Mouse (Mus musculus): ENCODE data around the gene Srrt. TPM values are rescaled to one million over a fixed set of nuclear protein-coding genes. Genes with fewer than 3 reads are reported as not detected.

Srrt gene
- polyA plus RNA-seq, 1 experiment from 2014 or later: 169 TPM

GRCm38 (mm10) chr5:137290677-137291076 is 16.8 kb downstream of the Srrt start:
- H3K4me2 ChIP-seq: peak overlapping the region; percentile 99
- peak; percentile 40 for ATAC-seq (replicated peaks; ENCODE audit: low FRiP score)
- peak overlapping the region; percentile 100 for H3K27ac ChIP-seq (ENCODE audit: low read depth, low read length)
- DNase-seq (ENCODE audit: low spot score): peak; percentile 66
- peak overlapping the region; percentile 80 for H3K9ac ChIP-seq (ENCODE audit: low read depth, low read length)
- peaks cover 11% of the 10 kb centered on the region; the same call in 1 of the 2 replicates for H3K36me3 ChIP-seq (ENCODE audit: control insufficient read depth, insufficient read depth, low read length)
- 22% methylated on average over 15 of the region's 15 CpGs for WGBS
- peaks cover 57% of the 10 kb centered on the region for H3K4me1 ChIP-seq (replicated peaks; ENCODE audit: control insufficient read depth, insufficient read depth, low read length)
- H3K4me3 ChIP-seq (ENCODE audit: low read depth, low read length): peak overlapping the region; percentile 68
- H3K27me3 ChIP-seq (replicated peaks; ENCODE audit: control insufficient read depth, insufficient read depth, low read length): peaks cover 31% of the 10 kb centered on the region
- H3K9me3 ChIP-seq (ENCODE audit: control insufficient read depth, low read length): no peaks in the 10 kb centered on the region

- DNase-seq (ENCODE audit: low spot score): peak; percentile 82
- peak overlapping the region; percentile 99 for H3K4me2 ChIP-seq
- ATAC-seq (replicated peaks; ENCODE audit: low FRiP score): peak; percentile 75
- peaks cover 50% of the 10 kb centered on the region for H3K4me1 ChIP-seq (replicated peaks; ENCODE audit: control insufficient read depth, insufficient read depth, low read length)
- no peaks in the 10 kb centered on the region for H3K9me3 ChIP-seq (ENCODE audit: control insufficient read depth, low read length)
- H3K36me3 ChIP-seq (ENCODE audit: control insufficient read depth, insufficient read depth, low read length): 0 out of 2 replicates have a peak, but pooled peaks cover 2% of the 10 kb centered on the region
- H3K27me3 ChIP-seq (replicated peaks; ENCODE audit: control insufficient read depth, insufficient read depth, low read length): peaks cover 31% of the 10 kb centered on the region
- H3K27ac ChIP-seq (ENCODE audit: low read depth, low read length): peak overlapping the region; percentile 100
- peak overlapping the region; percentile 68 for H3K4me3 ChIP-seq (ENCODE audit: low read depth, low read length)
- peak overlapping the region; percentile 87 for H3K9ac ChIP-seq (ENCODE audit: low read depth, low read length)
- 33% methylated on average over 13 of the region's 13 CpGs for WGBS
Measured at GRCm38 (mm10) chr5:137289591-137290365, 17.7 kb downstream of the Srrt start.

- 3% methylated on average over 24 of the region's 25 CpGs for WGBS
- peak overlapping the region; percentile 68 for H3K4me3 ChIP-seq (ENCODE audit: low read depth, low read length)
- peak overlapping the region; percentile 99 for H3K4me2 ChIP-seq
- H3K9ac ChIP-seq (ENCODE audit: low read depth, low read length): peak overlapping the region; percentile 87
- peaks cover 31% of the 10 kb centered on the region for H3K27me3 ChIP-seq (replicated peaks; ENCODE audit: control insufficient read depth, insufficient read depth, low read length)
- H3K4me1 ChIP-seq (replicated peaks; ENCODE audit: control insufficient read depth, insufficient read depth, low read length): peaks cover 47% of the 10 kb centered on the region
- 0 out of 2 replicates have a peak, but pooled peaks cover 2% of the 10 kb centered on the region for H3K36me3 ChIP-seq (ENCODE audit: control insufficient read depth, insufficient read depth, low read length)
- DNase-seq (ENCODE audit: low spot score): peak; percentile 71
- H3K27ac ChIP-seq (ENCODE audit: low read depth, low read length): peak overlapping the region; percentile 100
- ATAC-seq (replicated peaks; ENCODE audit: low FRiP score): peak; percentile 13
- H3K9me3 ChIP-seq (ENCODE audit: control insufficient read depth, low read length): no peaks in the 10 kb centered on the region
Measured at GRCm38 (mm10) chr5:137288999-137289470, 18.4 kb downstream of the Srrt start.

- Histone ChIP-seq H3K27me3 (replicated peaks; ENCODE audit: control insufficient read depth, insufficient read depth, low read length) (peaks cover 31% of the 10 kb centered on the region), H3K4me2 (peak overlapping the region; percentile 99), H3K4me3 (ENCODE audit: low read depth, low read length) (peak overlapping the region; percentile 68), H3K36me3 (ENCODE audit: control insufficient read depth, insufficient read depth, low read length) (0 out of 2 replicates have a peak, but pooled peaks cover 2% of the 10 kb centered on the region), H3K9me3 (ENCODE audit: control insufficient read depth, low read length) (no peaks in the 10 kb centered on the region), H3K9ac (ENCODE audit: low read depth, low read length) (peak overlapping the region; percentile 87), H3K27ac (ENCODE audit: low read depth, low read length) (peak overlapping the region; percentile 100), H3K4me1 (replicated peaks; ENCODE audit: control insufficient read depth, insufficient read depth, low read length) (peaks cover 47% of the 10 kb centered on the region)
- peak; percentile 62 for DNase-seq (ENCODE audit: low spot score)
- WGBS: under 1% methylated on average over 57 of the region's 65 CpGs
- no peak for ATAC-seq (replicated peaks; ENCODE audit: low FRiP score)
Measured at GRCm38 (mm10) chr5:137287953-137288743, 19.3 kb downstream of the Srrt start.

GRCm38 (mm10) chr5:137287032-137287952 is 20.2 kb downstream of the Srrt start, which contains the start of gene Ache:
TSS of gene Ache (plus strand) at chr5:137287519.
- no peak for ATAC-seq (replicated peaks; ENCODE audit: low FRiP score)
- peak; percentile 65 for DNase-seq (ENCODE audit: low spot score)
- peaks cover 31% of the 10 kb centered on the region for H3K27me3 ChIP-seq (replicated peaks; ENCODE audit: control insufficient read depth, insufficient read depth, low read length)

GRCm38 (mm10) chr5:137286655-137287031 is 20.8 kb downstream of the Srrt start:
- DNase-seq (ENCODE audit: low spot score): peak; percentile 80
- WGBS: under 1% methylated on average over 16 of the region's 16 CpGs
- Histone ChIP-seq H3K27ac (ENCODE audit: low read depth, low read length) (no peak overlapping the region), H3K4me1 (replicated peaks; ENCODE audit: control insufficient read depth, insufficient read depth, low read length) (peaks cover 32% of the 10 kb centered on the region), H3K27me3 (replicated peaks; ENCODE audit: control insufficient read depth, insufficient read depth, low read length) (peaks cover 31% of the 10 kb centered on the region), H3K9me3 (ENCODE audit: control insufficient read depth, low read length) (no peaks in the 10 kb centered on the region), H3K4me2 (peak overlapping the region; percentile 99), H3K36me3 (ENCODE audit: control insufficient read depth, insufficient read depth, low read length) (0 out of 2 replicates have a peak, but pooled peaks cover 2% of the 10 kb centered on the region), H3K4me3 (ENCODE audit: low read depth, low read length) (peak overlapping the region; percentile 68), H3K9ac (ENCODE audit: low read depth, low read length) (no peak overlapping the region; the same call in 1 of the 2 replicates)
- peak; percentile 20; the same call in 1 of the 2 replicates for ATAC-seq (replicated peaks; ENCODE audit: low FRiP score)

More at GRCm38 (mm10) chr5:137287032-137287952, 20.2 kb downstream of the Srrt start, which contains the start of gene Ache:
- Histone ChIP-seq H3K36me3 (ENCODE audit: control insufficient read depth, insufficient read depth, low read length) (0 out of 2 replicates have a peak, but pooled peaks cover 2% of the 10 kb centered on the region), H3K4me3 (ENCODE audit: low read depth, low read length) (peak within 1 kb of the TSS; percentile 68), H3K9ac (ENCODE audit: low read depth, low read length) (peak within 1 kb of the TSS; percentile 87), H3K4me1 (replicated peaks; ENCODE audit: control insufficient read depth, insufficient read depth, low read length) (peaks cover 38% of the 10 kb centered on the region), H3K9me3 (ENCODE audit: control insufficient read depth, low read length) (no peaks in the 10 kb centered on the region), H3K27ac (ENCODE audit: low read depth, low read length) (peak within 1 kb of the TSS; percentile 100), H3K4me2 (peak within 1 kb of the TSS; percentile 99)
- WGBS: 2% methylated on average over 40 of the region's 40 CpGs

GRCm38 (mm10) chr5:137285986-137286385 is 21.5 kb downstream of the Srrt start:
- DNase-seq (ENCODE audit: low spot score) (no peak), ATAC-seq (replicated peaks; ENCODE audit: low FRiP score) (no peak)
- Histone ChIP-seq H3K9ac (ENCODE audit: low read depth, low read length) (no peak overlapping the region), H3K4me1 (replicated peaks; ENCODE audit: control insufficient read depth, insufficient read depth, low read length) (peaks cover 26% of the 10 kb centered on the region), H3K36me3 (ENCODE audit: control insufficient read depth, insufficient read depth, low read length) (no peaks in the 10 kb centered on the region), H3K27ac (ENCODE audit: low read depth, low read length) (no peak overlapping the region), H3K27me3 (replicated peaks; ENCODE audit: control insufficient read depth, insufficient read depth, low read length) (peaks cover 31% of the 10 kb centered on the region), H3K4me3 (ENCODE audit: low read depth, low read length) (no peak overlapping the region), H3K4me2 (no peak overlapping the region), H3K9me3 (ENCODE audit: control insufficient read depth, low read length) (no peaks in the 10 kb centered on the region)
- WGBS: 42% methylated on average over 7 of the region's 7 CpGs
